Mouse (Mus musculus): ENCODE results near the gene Sertm1.

Gene Sertm1

DNA sequence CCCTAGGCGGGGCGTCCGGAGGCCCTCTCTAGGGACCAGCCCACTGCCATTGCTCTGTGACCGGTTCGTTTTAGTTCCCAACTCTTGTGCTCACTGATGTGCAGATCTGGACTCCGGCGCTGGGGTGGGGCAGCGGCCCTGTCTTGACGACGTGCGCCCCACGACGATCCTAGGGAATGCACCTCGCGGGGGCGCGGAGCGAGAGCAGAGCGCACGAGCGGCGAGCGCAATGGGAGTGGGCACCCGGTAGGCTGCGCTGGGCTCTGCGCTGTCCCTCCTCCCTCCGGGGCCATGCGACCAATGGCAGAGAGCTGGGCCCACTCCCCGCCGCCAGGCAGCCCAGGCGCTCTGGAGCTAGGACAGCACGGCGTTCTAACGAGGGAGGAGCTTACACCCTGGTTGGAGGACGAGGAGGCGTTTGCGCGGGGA lies at the start of gene Sertm1:
TSS of gene Sertm1 (minus strand) at position 245 of the 429 bp plus-strand sequence.
- DNase-seq: peak; percentile 45 to 52

DNA sequence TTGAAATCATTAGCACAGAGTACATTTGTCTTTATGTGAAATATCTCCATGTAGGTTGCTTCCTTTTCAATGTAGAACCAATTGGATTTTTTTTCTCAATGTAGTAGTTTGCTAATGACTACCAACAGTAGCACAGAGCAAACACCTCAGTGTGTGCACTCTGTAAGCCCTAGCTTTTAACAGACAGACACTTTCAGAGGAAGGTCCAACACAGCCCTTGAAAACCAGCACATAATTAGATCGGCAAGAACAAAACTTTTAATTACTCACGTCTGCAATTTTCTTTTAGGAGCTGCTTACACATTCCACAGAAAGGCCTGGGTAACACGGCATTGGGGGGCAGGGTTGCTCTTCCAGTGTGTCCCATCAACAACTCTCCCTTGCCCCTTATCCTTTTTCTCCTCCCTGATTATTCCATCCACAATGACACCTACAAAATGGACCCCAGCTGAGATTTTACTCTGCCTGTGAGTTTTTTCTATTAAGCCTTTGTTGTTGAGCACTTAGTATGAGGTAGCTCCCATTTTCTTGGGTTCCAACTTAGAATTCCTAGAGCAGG lies 49.3 kb upstream of the Sertm1 start:
- no peak for DNase-seq

DNA sequence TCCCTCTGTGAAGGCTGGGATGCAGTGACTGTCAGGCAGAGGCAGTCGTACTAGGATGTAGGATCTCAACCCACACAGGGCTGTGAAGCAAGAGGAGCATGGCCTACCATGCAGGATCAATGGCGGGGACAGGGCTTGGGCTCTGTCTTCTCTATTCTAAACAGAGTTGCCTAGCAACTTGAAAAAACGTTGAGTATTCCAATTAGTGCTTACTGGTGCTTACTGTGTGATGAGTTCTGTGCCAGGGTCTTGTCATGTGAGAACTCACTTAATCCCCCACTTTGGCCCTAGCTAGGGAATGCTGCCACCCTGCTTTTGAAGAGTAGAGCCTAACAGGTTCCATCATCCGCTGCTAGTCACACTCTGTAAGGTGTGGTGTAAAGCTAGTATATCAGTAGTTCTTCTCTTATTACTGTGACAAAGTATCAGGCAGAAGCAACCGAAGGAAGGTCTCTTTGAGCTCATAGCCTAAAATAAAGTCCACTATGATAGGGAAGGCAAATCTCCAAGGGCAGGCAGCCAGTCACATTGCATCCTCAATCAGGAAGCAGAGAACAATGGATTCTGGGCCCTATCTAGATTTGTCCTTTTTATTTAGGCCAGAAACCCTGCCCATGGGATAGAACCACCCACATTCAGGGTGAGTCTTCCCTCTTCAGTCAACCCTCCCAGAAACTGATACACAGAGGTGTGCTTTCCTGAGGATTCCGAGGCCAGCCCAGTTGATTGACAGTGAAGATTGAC lies 27.6 kb upstream of the Sertm1 start:
- DNase-seq: no peak

DNA sequence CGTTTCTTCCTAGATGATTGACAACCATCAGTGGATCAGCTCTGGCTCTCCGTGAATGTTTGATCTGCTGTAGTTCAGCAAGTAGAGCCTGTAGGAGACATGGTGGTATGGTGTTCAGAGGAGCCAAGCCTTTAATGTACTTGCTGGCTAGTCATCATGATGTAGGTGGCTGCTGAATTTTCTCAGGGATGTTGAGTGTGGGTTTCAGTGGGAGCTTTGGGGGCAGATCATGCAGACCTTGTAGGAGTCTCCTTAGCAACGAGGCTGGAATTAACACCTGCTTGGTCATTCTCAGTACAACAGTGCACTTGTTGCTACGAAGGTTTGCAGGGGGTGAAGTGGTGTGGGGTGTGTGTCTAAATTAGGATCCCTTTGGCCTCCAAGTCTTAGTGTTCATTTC lies 18.8 kb upstream of the Sertm1 start:
- DNase-seq: no peak

DNA sequence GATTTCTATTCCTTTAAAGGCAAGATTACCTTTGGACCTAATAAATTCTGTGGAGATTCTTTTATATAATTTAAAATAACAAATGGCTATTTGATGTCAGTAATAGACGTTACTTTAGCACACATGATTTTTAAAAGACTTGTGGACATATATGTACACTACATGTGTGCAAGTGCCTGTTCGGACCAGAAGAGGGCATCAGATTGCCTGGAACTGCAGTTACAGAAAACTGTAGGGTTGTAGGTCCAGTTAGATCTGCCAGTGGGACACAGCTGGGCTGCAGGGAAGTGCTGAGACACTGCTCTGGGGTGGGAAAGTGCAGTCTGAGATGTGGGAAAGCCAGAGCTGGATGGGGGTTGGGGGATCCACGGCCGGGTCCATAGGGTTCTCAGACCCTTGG lies 16.9 kb upstream of the Sertm1 start:
- DNase-seq: no peak

DNA sequence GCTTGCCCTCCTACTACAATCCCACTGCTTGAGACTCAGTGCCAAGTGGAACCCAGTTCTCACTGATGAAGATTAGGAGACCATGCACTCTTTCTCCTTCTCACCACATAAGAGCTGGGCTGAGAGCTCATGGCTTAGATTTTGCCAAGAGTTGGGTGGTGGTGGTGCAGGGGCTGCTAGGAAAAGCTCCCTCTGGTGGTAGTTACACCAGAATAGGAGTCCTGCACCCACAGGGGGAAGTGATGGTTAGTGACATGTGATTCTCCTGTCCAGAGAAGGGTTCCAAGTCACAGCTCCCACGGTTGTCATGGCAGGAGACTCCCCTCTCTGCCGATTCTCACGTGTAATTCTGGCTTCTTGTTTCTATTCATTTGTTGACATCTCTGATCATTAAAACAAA lies 4.7 kb upstream of the Sertm1 start:
- DNase-seq: no peak

DNA sequence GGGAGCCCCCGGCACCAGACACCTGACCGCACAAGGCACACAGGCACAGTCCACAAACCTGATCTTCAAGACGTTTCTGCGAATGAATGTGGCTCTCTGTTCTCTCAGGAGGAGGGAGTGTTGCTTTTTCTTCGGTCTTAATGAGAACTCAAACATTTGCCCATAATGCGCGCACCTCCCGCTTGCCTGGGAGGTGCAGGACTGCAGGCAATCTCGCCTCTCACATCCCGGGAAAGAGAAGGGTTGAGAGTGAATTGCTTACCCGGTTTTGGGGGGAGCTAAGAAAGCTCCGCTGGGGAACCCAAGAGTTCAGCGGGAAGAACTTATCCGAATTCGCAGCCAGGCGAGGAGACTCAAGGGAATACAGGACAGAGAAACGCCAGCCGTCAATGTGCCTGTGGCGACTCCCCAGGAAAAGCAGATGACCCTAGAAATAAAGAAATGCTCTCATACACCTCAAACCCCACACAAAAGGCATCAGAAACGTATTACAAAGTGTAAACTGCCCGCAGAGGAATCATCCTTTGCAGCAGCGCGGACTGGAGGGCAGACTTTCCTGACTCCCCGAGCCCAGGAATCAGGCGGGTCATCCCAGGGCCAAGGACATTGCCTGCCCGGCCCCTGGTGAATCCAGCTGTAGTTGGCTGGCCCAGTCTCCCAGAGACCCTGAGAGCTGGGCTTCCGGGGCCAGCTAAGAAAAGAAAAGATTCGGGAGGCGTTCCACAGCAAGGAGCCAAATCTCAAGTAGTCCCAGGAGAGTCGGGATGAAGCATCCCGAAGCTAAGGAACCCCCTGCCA lies 643 bp downstream of the Sertm1 start:
- no peak for DNase-seq

DNA sequence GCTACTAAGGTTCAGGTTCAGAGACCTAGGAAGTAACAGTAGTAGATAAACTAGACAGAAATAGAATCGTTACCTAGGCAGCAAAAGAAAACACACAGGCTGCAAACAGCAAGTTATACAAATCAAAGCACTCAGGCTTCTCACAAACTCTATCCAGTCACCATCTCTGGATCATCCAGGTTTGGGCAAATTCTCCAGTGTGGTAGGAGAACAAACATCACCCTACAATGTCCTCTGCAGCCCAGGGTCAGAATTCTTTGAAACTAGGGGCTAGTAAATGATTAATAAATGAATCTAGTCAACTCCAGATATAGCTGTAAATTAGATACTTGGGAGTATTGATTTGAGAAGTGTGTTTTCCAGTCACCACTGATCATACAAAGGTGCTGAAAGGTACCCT lies 6.8 kb downstream of the Sertm1 start:
- no peak for DNase-seq

DNA sequence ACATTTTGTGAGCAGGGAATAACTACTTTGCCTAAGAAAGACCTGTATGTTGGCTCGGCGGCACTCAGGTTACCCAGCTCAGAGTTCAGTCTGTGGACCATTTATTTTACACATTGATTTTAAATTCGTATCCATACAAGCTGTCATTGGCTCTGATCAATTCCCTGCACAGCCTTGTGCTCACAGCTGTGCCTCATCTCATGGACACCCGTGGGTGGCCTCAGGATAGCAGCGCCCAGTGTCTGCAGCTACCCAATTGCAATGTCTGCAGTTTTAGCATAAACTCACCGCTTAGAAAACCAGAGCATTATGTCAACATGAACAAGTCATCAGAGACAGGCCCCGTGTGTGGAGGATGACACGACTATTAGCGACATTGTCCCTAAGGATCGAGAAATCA lies 17.7 kb downstream of the Sertm1 start:
- DNase-seq: no peak

DNA sequence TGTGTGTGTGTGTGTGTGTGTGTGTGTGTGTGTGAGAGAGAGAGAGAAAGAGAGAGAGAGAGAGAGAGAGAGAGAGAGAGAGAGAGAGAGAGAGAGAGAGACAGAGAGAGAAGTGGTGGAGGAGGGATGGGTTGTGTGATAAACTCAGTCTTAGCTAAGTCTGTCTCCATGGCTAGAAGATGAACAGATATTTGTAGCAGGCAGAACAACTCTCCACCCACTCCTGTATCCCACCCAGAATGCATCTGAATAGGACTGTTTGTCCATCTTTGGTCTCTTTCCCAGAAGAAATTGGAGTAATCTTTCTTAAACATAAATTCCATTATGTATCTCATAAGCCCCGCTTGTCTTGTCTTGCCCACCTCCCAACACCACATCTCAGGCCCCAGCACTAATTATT lies 20.8 kb downstream of the Sertm1 start:
- DNase-seq: no peak

DNA sequence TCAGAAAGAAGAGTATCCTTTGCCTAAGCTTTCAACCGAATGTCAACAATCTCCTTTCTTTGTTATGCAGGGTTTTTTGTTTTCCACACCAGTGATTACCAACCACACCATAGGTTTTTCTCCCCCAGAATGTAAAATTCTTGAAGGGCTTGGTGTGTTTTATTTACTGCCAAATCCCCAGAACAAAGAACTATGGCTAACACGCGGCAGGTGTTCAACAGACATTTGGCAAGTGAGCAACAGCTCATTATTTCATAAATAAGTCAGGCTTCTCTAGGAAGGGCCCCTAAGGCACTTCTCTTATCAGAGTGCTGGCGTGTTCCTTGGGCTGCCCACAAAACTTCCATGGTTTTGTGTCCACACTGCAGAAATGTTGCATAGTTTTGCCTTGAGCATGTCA lies 23.5 kb downstream of the Sertm1 start:
- no peak for DNase-seq

DNA sequence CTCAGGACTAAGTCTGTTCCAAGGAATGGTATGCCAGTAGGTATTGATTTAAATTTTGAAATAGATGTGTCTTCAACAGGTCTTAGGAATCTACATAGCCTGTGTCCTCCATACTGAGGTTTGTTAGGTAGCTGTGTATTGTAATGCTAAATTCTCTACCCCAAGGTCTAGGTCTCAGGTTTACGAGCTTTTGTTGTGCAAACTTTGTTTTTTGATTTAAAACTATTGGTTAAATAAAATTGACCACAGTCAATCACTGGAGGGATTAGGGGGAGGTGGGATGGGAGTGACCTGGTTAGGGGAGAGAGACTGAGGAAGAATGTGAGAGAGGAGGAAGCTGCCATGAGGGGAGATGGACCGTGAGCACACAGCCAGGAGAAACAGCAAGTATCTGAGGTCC lies 29.2 kb downstream of the Sertm1 start:
- no peak for DNase-seq
